Mouse (Mus musculus): ENCODE measurements around the gene Dnah8.

Dnah8 gene

DNA sequence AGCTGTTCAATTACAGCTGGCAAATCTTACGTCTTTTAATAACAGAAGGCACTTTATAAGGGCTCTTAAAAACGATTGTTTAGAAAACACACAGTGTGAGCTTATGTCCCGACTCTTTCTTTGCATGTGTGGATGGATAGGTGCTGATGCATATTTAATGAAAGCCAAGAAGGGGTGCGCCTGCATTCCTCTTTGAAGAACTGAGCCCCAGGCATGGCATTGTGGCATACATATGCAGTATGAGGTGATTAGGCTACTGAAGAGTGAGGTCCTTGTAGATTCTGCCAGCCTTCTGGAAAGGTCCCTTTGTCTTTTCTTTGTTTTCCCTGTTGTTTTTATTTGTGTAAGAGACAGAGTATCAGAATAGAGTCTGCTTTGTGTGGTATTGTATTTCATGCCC, 48.4 kb downstream of the Dnah8 start:
- DNase-seq, result no peak

DNA sequence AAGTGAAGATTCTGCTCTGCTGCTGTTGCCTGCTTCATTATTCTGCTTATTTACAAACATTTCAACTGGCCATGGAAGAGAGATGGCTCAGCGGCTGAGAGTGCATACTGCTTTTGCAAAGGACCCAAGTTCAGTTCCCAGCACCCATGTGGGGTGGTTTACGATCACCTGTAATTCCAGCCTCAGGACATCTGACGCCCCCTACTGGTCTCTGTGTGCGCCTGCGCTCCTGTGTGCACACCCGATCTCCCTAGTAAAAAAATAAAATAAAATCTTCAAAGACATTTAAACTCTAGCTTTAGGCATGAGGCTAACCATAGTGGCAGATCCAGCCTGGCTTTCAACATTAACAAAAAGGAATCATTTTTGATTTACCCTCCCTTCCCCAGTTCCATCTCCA, 48.9 kb downstream of the Dnah8 start:
- no peak for DNase-seq

DNA sequence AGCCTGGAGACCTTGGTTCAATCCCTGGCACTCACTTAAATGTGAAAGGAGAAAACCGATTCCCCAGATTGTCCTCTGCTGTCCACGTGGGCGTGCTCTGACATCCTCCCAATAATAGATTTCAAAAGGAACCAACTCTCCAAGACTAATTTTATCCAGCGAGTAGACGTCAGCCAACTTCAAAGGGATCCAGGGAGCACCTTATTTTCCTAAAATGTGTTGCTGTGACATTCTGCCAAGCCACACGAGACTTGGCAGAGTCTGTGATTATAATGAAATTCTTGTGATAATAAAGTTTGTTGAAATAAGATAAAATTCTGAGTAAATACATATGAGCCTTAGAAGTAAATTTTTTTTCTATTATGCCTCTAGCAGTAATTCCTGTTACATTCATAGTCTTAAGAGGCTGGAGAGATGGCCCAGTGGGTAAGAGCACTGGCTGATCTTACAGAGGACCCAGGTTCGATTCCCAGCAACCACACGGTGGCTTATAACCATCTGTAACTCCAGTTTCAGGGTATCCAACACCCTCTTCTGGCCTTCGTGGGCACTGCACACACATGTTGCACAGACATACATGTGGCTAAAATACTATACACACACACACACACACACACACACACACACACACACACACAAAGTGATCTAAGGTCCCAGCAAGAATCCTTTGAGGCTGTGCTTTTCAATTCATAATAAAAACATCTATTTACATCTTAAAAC, 51.0 kb downstream of the Dnah8 start:
- no peak for DNase-seq

DNA sequence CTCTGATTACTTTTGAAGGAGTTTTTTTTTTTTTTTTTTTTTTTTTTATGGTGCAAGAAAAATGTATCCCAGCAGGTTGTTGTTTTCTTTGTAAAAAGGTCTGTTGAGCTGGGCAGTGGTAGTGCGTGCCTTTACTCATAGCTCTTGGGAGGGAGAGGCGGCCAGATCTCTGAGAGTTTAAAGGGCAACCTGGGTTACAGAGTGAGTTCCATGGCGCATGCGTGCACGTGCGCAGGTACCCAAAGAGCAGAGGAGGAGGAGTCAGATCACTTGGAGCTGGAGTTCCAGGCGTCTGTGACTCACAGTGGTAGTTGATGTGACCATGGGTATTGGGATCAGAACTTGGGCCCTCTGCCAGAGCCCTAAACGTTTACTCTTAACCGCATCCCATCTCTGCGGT, 54.4 kb downstream of the Dnah8 start:
- no peak for DNase-seq

DNA sequence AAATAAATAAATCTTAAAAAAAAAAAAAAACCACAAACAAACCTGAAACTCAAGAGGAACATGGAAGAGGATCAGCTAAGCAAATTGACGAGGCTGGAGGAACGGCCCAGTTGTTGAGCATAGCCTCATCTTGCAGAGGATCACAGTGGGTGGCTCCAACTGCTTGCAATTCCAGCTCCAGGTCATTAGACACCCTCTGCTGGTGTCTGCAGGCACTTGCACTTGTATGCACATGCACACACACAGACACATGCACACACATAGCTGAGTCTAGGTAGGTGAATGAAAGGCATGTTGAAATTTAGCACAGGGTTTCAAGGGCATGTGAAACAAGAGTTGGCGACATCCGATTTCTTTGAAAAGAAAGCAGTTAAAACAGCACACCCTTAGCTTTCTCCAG, 55.5 kb downstream of the Dnah8 start:
- DNase-seq, result no peak

DNA sequence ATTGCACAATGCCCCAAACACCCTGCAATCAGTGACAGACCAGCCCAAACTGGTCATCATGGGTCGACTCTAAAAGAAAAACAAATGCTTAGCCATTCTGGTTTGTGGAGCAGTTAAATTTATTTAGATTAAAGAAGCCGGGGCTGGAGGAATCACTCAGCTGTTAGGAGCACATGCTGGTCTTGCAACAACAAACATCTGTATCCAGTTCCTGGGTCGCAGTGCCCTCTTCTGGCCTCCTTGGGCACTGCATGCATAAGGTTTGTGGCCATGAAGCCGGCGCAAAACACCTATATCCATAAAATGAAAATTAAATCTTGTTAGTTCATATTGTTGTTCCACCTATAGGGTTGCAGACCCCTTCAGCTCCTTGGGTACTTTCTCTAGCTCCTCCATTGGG, 57.5 kb downstream of the Dnah8 start:
- peak; percentile 67 to 73 for DNase-seq

DNA sequence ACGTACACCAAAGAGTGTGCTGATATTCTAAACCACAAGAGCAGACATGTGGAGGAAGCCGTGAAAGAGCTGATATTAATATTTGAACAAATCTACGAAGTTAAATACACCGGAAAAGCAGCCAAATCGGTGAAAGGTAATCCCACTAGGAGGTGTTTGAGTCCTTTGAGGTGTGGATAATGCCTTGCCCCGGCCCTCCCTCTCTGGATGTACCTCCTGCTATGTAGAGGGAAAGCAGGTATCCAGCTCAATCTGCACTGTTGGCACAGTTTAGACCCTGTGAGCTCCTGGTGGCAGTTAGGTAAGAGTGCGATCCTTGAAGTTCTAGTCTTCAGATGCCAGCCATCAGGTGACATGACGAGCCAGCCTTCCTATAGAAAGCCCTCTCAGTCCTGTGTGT, 66.0 kb downstream of the Dnah8 start:
- no peak for DNase-seq

DNA sequence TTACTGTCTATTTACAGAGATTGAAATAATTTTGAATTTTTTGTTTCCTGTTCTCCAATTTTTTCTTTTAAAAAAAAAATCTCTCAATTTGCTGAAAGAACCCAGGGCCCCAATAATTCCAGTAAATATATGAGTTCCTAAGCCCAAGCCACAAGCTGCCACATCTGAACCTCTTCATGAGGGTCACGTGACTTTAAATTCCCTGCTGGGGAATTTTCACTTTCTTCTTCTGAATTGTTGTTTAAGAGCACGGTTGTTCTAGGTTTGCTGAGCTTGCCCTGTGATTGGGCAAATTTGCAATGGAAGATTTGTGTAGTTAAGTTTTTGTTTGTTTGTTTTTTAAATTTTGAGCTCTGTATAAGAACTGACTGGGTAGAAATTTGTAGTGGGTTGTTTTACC, 67.3 kb downstream of the Dnah8 start:
- no peak for DNase-seq

DNA sequence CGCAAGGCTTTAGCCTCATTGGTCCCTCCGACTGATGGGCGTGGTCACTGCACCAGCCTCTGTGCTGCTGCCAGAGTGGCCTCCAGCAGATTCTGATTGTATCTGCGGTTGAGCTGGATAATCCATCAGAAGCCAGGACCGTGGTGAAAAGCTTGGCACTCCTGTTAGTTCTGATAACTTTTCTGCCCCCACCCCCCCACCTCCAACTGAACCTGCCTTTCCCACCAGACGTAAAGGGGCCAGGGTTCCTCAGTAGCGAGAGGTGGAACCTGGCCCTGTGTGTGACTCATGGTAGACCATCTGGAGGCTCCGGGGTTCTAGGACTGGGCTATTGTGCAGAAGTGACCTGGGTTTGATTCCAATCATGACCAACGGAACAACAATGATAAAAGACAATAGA, 70.1 kb downstream of the Dnah8 start:
- no peak for DNase-seq

DNA sequence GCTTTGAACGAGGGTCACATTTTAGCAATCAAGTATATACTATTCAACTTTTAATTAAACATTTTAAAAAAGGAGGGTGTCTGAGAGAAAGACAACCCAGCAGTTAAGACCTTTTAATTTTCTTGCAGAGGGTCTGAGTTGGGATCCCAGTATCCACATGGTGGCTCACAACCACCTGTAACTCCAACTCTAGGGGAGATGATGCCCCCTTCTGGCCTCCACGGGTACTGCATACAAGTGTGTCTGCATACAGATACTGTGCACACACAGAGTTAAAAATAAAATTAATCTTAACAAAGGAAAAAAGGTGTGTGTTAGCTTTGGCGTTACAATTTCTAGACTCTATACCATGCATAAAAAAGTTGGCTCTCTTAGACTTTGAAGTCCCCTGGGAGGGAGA, 90.6 kb downstream of the Dnah8 start:
- peak; percentile 21 to 34 for DNase-seq

DNA sequence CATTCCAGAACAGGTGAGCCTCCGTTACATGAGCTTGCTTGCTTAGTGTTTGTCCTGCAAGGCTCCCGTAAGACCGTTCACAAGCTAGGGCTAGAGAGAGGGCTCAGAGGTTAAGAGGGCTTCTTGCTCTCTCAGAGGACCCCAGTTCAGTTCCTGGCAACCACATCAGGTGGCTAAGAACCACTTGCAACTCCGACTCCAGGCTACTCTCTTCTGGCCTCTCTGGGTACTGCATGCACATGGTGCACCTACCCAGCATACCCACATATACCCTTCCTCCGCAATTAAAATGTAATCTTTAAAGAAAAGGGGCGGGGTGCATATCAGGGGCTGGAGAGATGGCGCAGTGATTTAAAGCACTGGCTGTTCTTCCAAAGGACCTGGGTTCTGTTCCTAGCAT, 94.0 kb downstream of the Dnah8 start:
- DNase-seq, result no peak

DNA sequence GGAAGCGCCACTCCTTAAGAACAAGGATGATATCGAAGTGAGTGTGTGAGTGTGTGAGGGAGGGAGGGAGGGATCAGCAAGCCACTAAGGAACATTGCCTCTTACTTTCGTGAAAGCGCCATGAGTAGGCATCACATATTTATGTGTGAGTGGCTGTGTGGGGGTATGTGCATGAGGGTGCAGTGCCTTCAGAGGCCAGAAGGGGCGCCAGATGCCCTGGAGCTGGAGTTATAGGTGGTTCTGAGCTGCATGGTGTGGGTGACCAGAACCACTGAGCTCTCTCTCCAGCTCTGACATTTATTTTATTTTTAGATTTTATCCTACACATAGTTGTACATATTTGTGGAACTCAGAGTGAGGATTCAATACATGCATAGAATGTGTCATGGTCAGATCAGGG, 94.9 kb downstream of the Dnah8 start:
- no peak for DNase-seq

DNA sequence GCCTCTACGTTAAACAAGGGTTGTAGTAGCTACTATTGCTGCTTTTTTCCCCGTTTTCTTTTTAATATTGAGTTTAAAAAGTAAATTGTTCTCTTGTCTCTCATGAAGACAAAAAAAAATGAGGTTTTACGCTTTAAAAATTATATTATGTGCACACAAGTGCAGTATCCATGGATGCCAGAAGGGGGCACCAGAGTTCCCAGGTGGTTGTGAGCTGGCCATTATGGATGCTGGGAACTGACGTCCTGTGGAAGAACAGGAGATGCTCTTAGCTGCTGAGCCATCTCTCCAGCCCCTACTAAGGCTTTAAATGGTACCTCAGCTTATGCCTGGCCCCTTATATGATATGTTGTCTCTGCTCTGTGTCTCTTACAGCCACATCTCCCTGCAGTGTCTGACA, 103.6 kb downstream of the Dnah8 start:
- peak in 1 of 2 experiments; percentile 13 for DNase-seq

DNA sequence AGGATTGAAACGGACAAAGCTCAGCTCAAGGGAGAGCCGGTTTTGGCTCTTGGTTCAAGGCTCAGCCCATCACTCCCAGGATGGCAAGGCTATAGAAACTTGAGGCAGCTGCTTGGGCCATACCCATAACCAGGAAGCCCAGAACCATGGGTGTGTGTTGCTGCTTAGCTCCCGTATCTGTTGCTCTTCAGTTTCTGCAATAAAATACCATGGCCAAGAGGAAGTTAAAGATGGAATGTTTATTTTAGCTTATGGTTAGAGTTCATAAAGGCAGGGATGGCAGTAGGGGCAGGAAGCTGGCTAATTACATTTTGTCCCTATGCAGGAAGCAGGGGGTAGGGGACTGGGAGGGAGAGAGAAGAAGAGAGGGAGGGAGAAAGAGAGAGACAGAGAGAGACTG, 108.6 kb downstream of the Dnah8 start:
- no peak for DNase-seq

DNA sequence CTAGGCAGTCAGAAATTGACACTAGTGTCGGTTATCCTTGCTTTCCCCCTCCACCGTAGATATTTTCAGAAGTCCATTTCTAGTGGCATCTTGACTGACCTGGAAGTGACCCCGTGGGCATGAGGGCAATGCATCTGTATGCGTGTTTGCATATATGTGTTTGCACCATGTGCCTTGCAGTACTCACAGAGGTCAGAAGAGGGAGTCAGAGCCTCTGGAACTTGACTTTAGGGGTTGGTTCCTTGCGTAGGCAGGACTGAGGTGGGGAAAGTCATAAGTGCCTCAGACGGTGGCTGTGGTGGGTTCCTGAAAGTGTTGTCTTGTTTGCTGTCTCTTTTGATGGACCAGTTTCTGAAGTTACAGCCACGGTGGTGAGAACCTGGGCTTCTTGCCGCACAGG, 110.6 kb downstream of the Dnah8 start:
- DNase-seq, result no peak

DNA sequence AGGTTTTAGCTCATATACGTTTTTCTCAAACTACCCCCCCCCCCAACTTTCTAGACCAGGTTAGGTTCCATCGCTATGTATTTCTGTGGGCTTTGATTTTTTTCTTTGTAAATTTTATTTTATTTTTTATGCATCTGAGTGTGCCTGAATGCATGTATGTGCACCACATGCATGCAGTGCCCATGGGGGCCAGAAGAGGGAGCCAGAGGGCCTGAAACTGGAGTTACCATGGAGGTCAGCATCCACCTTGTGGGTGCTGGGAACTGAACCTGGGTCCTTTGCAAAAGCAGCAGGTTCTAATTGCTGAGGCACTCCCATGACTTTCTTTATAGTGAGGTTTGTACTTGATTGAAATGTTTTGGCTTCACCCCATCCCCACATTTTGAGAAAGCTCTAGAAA, 111.3 kb downstream of the Dnah8 start:
- DNase-seq, result no peak

DNA sequence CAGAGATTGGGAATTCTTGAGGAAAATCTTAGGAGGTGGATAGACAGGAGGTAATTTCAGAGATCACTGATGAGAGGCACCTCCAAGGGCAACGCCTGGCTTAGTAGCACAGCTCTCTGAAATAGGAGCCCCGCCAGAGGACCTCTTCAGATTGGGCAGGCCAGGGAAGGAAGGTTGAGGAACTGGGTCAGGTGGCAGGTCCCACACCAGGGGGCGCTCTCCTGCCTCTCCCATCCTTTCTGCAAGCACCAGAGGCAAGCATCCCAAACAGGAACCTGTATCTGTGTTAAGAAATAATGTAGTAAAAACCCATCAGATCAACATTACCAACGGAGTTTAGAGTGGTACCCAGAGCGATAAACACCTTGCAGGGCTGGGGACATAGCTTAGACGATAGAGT, 113.6 kb downstream of the Dnah8 start:
- DNase-seq, result peak; percentile 42 to 45

DNA sequence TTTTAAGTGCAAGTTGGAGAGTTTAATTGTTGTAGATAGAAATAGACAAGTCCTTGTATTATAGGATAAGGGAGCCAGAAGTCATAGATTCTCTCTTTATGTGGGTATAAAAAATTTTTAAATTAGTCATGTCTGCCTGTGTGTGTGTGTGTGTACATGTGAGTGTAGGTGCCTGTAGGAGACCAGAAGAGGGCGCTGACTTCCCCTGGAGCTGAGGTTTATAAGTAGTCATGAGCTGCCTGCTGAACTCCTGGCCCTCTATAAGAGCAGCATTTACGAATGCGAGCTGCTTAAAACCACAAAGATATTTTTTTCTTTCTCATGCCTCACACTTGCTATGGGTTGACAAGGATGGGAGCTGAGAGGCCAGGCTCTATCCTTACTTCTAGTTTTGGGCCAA, 115.6 kb downstream of the Dnah8 start:
- DNase-seq, result no peak

DNA sequence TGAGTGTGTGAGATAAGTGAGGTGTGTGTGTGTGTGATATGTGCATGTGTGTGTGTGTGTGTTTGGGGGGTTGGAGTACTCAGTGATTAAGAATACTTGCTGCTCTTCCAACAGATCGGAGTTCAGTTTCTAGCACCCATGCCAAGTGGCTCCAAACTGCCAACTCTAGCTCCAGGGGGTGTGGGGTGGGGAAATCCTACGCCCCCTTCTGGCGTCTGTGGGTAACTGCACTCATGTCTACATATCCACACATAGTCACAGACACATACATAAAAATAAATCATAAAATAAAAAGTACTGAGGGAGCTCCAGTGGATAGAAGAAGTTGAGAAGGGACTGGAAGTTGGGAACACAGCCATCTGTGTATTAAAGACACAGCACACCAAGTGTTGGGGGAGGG, 119.8 kb downstream of the Dnah8 start:
- no peak for DNase-seq

DNA sequence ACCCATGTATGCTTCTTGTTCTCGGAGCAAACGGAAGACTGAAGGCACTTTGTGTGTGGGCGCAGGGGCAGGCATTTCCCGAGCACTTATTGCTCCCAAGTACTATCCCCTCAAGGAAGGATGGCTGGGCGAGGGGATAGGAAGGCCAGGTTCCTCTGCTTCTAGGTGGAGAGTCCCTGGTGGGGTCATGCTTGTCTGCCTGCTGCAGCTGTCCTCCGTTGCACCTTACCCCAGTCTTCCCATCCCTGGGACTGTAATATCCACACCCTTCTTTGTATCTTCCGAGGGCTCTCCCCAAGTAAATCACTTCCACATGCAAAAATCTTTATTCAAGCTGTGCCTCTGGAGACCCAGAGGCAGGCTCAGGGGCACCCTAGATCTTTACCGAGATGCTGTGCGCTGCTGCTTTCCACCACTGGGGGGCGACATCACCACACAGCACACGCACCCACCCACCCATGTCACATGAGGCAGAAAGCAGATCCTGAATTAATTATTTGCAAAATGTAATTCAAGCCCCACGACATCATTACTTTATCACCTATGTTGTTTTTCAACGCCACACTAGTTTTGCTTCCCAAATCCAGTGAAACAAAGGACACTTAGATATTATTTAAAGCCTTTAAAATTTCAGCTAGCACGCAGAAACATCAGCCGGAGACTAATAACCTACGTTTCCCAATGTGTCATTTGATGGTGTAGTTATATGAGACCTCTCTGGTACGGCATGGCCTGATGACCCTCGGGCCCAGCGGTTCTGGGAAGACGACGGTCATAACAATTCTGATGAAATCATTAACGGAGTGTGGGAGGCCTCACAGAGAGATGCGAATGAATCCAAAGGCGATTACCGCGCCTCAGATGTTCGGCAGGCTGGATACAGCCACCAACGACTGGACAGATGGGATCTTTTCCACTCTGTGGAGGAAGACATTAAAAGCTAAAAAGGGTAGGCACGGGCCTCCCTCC, 122.2 kb downstream of the Dnah8 start:
- DNase-seq, result peak; percentile 42 to 61

DNA sequence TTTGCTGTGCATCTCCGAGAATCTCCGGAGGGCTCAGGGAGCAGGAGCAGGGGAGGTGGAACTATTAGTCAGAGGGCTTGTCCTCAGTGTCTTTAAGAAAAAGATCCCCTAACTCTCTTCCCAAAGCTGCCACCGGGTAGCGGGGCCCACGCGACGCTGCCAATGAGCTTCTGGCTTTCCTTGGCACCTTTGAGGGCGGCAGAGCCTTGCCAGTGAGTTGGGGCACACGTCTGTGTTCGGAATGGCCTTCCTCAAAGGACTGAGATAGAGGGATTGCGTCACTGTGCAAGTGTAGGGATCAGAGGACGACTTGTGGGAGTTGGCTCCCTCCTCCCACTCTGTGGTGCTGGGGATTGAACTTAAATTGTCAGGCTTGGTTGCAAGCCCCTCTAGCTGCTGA, 125.2 kb downstream of the Dnah8 start:
- DNase-seq, result no peak

DNA sequence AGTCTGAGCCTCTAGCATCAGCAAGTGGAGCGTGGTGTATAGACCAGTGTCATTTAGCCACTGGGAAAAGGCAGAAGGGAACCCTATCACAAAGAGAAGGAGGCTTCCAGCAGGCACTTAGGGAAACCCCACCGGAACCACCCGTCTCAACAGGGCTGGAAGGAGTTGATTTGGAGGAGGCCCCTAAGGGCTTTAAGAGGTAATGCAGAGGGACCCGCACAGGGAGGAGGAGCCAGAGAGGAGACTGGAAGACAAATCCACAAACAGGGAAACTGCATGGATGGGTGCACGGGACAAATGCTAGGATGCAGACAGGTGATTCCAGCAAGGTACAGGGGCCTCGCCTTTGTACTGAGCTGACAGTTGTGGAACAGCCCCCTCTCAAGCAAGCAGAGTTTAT, 126.1 kb downstream of the Dnah8 start:
- no peak for DNase-seq

DNA sequence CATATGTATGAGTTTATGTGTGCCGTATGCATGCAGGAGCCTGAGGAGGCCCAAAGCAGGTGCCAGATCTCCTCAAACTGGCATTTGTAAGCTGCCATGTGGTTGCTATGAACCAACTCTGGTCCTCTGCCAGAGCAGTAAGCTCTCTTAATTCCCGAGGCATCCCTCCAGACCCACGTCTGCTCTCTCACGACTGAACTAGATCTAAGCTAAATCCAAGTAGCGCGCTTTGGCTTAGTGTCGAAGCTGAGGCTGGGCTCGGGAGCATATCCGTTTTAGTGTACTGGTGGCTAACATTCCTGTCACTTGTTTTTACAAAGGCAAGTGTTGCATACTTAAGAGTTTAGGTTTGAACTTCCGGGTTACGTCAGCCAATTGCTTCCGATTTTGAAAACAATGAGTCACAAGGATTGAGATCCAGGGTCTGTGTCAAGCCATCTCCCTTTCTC, 128.2 kb downstream of the Dnah8 start:
- DNase-seq, result no peak

DNA sequence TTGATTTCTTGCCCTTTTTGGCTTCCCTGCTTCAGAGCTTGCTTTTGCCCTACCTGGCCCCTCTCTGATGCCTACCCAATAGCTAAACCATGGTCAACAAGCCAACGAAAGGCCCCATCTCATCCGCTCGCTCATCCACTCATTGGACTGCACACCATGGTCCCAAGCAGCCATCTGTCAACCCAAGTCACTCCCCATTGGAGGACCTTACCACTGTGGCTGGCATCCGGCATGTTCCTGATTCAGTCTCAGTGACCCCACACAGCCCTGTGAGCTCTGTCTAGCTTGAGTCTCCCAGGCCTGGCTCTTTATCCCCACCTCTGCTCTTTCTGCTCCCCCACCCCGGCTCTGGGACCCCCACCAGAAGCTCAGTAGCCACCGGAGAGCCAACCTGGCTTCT, 129.0 kb downstream of the Dnah8 start:
- DNase-seq, result no peak
